Mouse (Mus musculus) gastrocnemius, adult 18-20 months (tissue): Measurements from ENCODE around the gene Gnb2. TPM values are rescaled to one million over a fixed set of nuclear protein-coding genes. Genes with fewer than 3 reads are reported as not detected.

Experiments
- DNase-seq: peaks from one replicate; pipeline ENCODE4 v3.0.0; 2021; ENCODE audit warnings: low spot score
- total RNA-seq, 2 experiments: library from RNA; stranded (reverse); gene quantifications; 2 replicates each; pipeline ENCODE4 v1.2.3; 2021

Gene Gnb2
- total RNA-seq, 2 experiments from 2014 or later = 111 to 134 TPM

DNA sequence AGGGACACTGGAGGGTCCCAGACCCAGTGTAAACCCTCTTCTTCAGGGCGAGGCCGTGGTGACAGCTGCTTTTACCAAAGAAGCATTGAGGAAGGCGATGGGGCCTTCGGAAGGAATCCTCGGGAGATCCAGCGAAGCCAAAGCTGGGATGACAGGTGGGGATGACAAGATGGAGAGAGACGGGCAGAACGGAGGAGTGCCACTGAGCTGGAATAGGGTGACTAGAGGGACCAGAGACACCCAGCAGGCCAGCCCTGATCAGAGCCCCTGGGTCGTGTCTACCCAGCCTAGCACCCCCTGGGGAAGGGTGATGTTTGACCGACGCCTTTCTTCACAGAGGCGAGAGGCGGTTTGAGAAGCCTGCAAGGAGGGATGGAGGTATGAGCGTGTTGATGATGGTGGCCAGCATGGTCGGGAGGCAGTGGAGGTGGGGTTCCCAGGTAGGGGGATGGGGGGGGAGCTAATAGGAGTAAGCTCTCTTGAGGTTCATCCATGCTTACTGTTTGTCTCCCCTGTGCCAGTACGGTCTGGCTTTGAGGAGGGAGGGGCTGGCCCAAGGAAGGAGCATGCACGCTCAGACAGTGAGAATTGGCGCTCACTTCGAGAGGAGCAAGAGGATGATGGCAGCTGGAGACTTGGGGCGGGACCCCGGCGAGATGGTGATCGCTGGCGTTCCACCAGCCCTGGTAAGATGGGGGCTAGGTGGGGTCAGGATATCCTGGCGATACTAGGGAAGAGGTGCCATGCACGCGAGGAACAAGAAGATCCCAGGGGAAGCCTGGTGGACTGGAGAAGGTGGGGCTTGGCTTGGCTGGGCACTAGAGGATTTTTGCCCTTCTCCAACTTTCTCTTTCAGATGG lies 13.4 kb downstream of the Gnb2 start:
- no peak for DNase-seq

DNA sequence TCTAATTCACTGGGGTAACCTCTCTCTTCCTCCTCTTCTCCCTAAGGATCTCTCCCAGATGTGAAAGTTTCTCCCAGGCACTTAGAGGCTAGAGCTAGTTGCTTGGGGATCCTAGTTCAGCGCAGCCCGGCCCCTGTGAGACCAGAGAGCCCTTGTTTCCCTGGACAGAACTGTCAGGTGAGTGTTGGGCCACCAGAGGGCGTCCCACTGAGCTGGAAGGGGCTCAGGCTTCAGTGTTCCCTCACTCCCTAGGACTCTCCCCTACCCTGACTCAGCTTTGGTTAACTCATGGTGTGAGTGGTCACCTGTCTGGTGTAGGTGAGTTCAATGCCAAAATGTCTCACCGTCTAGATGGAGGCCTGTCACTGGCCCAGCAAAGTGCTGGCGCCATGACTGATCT lies 14.9 kb downstream of the Gnb2 start, which contains the start of gene Gigyf1:
Gene Gigyf1 (plus strand): TSS at position 113 of the 400 bp plus-strand sequence.
- DNase-seq = peak; percentile 20

DNA sequence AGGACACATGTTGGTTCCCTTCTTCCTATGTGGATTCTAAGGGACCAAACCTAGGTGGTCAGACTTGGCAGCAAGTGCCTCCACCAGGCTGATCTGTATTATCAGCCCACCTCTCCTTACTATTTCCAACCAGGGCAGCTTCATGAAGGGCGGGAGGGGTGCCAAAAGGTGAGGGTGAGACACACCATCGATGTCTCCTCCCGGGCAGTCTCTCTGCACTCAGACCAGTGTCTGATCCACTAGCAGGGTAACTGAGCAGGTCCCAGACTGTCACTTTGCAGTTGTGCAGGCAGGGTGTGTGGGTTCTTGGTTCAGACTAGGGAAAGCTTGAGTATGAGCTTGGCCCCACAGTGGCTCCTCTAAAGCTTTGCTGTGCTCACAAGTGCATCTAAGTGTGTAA lies 18.5 kb downstream of the Gnb2 start:
- DNase-seq = no peak

DNA sequence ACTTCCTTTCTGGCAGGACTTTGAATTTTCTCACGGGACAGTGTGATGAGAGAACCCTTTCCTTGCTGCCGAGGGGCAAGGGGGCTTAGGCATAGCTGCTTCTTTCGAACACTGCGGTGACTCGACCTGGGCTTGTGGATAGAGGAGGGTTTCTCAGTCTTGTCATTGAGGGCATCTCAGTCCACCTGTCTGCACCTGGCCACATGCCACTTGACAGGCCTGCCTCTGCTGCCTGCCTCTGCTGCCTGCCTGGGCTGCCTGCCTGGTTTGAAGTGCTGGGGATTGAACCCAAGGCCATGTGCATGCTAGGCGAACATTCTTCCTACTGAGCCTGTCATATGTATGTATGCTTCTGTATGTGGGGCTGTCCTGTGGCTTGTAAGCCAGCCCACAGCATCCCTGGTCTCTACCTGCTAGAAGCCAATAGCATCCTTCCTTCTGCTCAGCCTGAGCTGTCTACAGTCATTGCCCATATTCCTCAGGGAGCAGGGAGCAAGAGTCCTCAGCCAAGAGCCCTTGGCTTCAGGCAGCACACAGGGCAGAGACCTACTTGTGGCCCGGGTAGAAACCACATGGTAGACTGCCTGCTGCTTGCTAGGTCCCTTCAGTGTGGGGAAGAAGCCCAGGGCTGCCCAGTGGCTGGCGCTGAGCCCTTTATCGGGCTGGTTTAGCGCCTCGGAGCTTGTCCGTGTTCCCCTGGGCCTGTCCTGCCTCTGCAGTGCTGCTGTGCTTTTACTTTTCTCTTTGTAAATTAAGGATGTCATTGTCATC lies 19.2 kb downstream of the Gnb2 start:
- no peak for DNase-seq

DNA sequence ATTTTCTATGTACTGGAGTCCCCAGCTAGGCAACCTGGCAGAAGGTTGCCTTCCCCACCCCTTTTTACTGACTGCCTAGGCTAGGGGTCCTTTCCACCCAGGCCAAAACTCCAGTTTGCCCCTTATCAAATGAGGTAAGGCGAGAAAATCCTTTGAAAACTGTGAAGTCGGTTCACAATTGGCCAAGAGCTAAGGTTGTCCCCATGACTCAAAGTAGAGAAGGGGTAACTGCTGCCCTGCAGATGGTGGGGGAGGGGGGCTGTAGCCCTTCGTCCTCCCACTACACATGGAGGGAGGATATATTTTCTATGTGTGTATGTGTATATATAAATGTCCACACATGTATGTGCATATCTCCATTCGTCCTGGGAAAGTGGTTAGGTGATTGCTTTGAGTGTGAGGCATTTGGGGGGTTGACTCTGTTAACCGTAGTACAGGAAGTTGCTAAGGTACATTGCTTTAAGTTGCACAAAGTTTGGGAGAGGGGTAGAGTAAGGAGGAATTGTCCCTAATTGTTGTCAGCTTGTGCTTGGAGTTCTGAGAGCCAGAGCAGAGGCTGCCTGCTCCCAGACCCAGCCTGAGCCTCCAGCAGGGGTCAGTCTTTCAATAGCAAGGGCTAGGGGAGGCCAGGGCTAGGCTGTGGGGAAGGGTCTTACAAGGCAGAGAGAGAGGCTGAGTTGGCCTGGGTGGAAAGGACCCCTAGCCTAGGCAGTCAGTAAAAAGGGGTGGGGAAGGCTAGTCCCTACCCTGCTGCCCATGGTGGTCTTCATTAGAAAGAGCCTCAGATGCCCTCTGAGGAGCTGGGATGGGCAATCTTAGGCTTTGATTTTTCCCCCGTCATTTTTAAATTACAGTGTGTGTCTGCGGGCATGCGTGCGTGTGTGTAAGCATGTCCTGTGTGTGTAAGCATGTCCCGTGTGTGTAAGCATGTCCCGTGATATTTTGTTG lies 20.2 kb downstream of the Gnb2 start:
- no peak for DNase-seq

DNA sequence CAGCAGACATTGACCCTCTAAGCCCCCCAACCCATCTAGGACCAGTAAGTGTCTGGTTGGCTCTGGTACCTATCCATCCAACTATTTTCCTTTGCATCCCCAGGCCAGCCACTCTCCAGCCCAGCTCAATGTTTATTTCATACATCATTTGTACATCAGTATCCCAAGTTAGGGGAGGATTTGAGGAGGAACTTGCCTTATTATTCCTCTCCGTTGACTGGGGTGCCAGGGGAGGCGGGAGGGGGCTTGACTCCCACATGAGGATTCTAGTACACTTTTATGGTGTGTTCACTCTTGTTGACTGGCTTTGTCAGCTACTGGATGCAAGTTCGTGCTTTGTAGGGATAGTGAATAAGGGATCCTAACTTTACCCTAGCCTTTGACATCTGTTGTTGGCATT lies 21.6 kb downstream of the Gnb2 start:
- DNase-seq = no peak

DNA sequence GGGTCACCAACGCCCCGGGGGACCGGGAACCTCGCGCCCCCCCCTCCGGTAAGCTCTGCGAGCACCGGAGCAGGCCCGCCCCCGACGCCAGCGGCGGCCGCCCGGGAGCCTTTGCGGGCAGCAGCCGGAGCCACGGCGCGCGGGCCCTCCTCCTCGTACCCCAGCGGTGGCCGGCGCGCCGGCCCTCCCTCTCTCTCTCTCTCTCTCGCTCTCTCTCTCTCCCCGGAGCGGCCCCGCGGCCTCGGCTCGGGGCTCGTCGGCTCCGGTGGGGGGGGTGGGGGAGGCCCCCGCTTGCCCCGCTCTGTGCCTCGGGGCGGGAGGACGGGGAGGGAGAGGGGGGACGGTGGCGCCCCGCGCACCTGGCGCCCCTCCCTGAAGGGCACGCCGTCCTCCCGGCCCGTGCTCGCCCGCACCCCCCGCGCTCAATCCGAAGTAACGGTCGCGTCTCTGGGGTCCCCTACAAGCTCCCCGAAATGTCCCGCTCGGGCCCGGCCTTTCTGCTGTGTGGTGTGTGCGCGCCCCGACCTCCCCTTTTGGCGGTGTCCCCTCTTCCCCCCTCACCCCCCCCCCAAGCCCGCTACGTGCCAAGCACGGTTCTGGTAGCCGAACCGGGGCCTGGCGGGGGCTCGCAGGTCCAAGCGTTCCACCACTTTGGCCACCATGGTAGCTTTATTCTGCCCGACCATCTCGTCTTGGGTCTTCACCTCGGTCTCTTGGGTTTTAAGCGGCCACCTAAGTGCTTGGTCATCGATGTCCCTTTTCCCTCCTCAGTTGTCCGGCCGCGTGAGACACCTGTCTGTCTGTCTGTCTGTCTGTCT lies 22.5 kb downstream of the Gnb2 start:
- no peak for DNase-seq

DNA sequence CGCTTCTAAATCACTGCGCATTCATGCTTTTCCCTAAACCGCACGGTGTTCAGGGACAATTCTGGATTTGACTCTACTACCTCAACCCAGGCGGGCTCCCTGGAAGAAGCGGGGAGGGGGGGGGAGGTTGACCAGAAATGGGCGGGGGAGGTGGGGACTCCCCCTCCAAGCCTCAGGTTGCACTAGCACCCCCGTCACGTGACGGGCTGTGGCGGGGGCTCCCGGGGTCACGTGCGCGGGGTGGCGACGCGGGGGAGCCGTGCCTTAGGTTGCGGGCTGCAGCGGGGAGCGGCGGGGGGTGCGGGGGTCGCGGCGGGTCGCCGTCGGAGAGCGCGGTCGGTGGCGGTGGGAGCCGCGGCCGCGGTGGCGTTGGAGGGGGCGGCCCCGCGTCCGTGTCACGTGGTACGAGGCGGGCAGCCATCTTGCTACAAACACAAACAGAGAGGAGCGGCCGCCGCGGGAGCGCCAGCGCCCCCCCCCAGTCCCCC lies 23.3 kb downstream of the Gnb2 start:
- peak; percentile 76 for DNase-seq

DNA sequence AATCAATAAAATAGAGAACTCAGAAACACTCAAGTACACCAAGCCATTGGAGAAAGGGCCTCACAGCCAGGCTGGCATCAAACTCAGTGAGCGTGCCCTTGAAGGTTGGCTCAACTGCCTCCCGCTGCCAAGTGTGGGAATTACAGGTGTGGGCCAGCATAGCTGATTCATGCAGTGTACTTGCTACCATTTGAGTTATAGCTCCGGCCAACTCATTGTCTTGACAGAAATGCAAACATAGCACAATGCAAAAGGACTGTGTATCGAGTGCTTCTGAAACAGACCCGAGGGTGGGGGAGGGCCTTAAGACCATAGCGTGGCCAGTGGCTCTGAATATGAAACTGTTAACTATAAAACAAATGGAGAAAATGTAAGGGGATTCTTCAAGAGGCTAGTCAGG lies 29.3 kb downstream of the Gnb2 start:
- DNase-seq = no peak

DNA sequence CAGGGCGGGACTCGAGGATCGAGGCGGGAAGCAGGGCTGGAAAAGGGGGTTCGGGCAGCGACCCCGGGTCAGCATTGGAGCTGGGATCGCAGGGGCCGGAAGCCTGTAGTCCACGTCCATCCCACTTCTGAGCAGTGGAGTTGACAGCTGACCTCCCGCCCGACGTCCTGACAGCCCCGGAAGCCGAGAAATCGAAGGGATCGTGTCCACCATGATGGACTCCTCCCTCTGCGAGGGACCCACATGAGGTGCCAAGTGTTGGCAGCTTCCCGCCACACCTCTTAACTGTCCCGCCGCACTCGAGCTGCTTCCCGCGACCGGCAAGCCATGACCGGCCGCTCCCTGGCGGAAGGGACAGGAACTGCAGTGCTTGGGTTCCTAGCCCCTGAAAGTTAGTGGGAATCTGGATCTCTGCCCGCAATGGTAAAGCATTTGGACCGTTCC lies 30.6 kb downstream of the Gnb2 start:
- peak; percentile 84 for DNase-seq

DNA sequence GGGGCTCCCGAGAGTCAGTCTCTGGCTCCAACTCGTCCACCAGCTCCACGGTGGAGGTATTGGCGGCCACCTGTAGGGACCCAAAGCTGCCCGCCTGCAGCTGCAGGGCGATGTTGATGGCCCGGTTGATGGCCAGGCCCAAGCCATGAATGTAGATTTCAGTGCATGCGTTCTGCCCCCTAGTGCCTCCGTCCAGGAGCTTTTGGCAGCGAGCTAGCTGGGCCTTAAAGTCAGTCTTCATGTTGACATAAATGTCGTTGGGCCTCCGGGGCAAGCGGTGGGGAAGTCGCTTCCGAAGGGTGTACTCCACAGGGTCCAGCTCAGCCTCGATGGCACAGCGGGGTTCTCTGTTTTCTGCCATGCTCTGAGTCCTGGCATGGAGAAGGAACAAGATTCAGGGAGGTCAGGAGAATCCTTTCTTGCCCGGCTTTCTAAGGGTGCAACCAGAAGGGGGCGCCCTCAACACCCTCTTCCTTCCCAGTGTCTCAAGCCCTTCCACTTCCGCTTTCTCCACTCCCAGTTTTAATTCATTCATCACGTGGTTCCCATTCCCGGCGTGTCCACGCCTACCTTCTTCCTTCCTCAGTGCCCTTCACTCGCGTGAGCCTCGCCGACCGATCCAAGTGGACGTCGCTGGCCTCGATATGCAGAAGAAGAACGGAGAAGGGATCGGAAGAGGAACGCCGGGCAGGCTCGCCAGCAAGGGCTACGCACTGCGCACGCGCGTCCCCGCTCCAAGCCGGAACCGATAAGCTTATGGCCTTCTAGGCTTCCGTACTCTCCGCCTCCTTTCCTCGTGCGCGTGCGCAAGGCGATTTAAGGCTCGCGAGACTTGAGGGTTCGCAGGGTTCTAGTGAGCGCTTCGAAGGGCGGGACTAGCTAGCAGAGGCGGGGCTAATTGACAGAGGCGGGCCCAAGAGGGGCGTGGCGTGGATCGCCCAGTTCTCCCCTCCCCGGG lies 31.3 kb downstream of the Gnb2 start, which contains the start of gene Pop7:
Gene Pop7 (minus strand): TSS at position 810 of the 958 bp plus-strand sequence.
- DNase-seq = peak; percentile 100

DNA sequence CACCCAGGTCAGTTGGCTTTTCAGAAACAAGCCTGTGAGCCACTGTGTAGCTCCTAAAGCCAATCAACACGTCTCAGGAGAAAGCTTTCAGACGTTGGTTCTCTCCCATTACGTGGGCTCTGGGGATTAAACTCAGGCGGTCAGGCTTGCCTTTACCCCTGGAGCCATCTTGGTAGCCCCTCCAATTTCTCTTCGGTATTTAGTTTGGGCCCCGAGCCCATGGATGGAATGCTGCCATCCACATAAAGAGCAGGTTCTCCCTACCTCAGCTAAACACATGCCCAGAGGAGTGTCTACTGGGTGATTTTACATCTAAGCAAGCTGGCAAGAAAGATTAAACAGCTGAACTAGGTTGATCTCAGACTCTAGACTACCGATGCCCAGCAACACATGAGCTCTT lies 33.1 kb downstream of the Gnb2 start:
- no peak for DNase-seq

DNA sequence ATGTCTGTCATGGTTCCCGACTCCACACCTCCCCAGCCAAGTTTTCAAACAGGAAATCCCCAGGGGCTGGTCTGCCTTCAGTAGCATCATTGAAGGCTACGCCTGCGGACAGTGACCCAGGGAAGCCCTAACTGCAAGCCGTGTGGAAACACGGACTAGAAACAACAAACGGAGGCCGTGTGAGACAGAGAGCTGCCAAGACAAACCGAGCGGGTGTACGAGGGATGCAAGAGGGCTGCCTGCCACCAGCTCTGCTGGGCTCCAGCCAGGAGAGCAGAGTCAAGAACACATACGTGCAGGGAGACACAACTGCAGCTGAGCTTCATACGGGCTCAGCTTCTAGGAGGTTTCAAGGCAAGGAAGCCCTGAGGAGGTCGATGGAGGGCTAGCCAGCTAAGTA lies 39.5 kb downstream of the Gnb2 start:
- DNase-seq = no peak

DNA sequence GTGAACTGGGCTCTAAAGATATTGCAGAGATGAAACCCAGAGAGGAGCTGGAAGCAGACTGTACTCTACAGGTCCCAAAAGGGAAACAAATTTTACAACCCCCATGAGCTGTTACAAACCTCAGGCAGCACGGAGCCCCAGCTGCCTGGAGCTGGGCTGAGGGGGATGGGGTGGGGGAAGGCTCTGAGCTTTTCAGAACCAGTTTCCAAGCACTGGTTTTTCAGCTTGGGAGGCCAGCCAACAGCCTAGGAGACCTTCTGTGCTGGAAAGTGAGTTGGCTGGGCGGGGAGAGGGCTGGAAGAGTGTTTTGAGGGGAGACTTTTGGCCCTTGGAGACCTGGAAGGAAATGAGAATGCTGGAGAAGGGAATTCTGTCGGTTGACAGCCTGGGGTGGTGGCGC lies 41.8 kb downstream of the Gnb2 start:
- DNase-seq = peak; percentile 57

DNA sequence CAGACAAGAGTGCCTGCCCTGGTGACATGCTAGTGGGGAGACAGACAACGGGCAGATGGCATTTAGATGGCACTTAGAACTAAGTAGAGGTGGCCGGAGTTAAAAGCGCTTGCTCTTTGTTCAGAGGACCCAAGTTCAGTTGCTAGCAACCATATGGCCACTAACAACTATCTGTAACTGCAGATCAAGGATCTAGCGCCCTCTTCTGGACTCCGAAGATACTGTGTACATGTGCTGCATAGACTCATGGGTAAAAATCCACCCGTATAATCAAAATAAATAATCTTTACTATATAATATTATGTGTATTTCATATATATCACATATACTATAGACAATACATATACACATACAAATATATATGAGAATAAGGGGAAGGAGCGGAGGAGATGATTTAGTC lies 45.7 kb downstream of the Gnb2 start:
- no peak for DNase-seq

DNA sequence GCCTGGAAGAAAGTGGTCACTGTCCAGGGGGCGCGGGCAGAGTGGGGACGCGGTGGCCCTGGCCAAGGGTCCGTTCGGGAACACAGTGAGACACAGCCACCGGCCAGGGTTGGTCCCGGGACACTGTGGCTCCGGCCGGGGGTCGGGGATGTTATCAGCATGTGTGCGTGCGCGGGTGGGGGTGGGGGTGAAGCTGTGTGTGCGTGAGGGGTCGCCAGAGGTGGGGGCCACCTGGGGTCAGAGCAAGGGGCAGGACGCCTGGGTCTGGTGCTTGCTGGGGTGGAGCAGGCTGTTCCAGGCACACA lies 47.5 kb downstream of the Gnb2 start:
- no peak for DNase-seq

DNA sequence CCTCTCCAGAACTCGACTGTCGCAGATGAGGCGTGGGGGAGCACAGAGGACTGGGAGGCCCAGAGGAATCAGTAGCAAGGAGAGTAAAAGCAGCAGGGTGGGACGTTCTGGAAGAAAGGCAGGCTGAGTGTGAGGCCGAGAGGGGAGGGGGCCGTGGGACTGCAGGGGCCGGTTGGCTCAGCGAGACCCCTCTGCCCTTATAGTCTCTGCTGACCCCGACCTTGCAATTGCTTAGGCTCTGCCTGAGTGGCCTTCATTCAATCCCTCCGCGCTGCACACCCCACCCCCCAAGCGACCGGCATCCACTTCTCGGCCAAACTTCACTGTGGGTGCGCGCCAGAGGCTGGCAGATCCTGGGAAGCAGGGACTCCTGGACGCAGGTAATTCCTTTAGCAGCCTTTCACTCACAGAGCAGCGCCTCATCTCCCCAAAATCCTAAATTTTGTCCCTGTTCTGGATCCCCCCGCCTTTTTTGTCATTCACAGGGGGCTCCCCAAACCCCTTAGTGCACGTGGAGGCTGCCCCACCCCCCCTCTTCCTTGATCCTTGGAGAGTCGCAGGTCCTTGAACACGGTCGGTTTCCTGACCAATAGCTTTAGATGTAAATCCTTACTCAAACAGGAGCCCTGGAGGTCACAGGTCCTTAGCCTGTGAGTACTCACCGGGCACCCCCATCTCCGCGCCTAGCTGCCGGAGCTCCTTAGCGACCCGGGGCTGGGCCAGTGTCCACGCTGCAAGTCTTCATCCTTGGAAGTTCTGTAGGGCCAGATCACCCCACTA lies 48.0 kb downstream of the Gnb2 start:
- no peak for DNase-seq

DNA sequence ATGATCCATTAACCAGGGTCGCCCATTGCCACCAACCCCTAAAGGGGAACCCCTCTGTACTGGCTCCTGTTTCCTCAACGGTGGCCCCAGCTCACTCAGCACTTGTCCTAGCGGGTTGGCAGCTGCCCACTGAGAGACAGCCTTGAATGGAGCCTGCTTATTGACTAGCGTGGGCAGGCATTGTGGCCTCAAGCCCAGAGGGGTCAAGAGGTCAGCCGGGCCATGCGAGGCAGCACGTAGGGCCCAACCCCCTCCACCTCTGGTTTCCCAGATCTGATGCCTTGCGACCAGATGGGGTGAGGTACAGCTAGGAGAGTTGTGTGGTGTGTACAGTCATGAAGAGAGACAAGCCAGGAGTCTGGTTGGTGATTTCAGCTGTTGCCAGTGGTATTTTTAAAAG lies 51.4 kb downstream of the Gnb2 start:
- DNase-seq = no peak

DNA sequence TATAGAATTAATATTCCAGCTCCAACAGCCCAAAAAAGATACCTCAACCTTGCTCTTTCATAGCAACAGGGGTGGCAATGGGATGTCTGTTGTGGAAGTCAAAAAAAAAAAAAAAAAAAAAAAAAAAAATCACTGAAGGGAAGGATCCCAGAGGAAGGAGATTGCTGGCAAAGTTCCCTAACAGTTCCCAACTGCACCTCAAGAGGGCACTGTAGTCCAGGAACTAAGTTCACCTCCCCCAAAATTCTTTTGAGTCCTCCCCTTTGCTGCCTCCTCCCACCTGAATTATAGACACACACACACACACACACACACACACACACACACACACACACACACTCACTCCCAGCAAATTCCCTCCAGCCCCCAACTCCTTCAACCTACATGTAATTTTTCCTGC lies 52.2 kb downstream of the Gnb2 start:
- peak; percentile 84 for DNase-seq
